Mouse (Mus musculus) lung, adult 2 months (tissue): ENCODE data around the gene Galk2.

Experiments
- CTCF ChIP-seq: fragments of 200-500 bp; IDR thresholded peaks from 2 replicates; pipeline ENCODE4 v1.5.1; 2011; ENCODE audit warnings: mild to moderate bottlenecking, low read length, control low read depth; ENCODE audit not compliant: insufficient read depth
- POLR2A ChIP-seq: fragments of 200-500 bp; IDR thresholded peaks from 2 replicates; pipeline ENCODE4 v1.6.1; 2011; ENCODE audit warnings: low read depth, mild to moderate bottlenecking, control low read depth, low read length, borderline replicate concordance; ENCODE audit errors: extremely low read depth

DNA sequence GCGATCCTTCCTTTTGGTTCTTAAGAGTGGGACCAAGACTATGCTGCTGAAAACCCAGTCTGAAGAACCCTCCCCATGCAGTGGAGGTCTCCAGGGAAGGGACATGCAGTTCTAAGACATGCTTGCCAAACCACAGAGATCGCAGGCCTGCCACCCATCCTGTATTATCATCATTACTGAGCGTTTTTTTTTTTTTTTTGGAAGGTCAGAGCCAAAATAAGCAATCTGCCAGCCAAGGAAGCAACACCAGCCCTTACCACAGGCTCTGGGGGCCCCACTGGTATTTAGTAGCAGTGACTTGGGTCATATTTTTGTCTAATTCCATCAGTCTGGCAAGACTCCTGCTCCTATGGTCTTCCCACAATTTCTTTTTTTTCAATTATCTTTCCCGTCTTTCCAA lies 64.0 kb downstream of the Galk2 start:
- TF ChIP-seq CTCF (no peak), POLR2A (no peak)
